Mouse (Mus musculus) activated CD4-positive, CD25-positive, alpha-beta regulatory T cell (primary cell): ENCODE measurements around the gene Krt77. TPM values are rescaled to one million over a fixed set of nuclear protein-coding genes. Genes with fewer than 3 reads are reported as not detected.

Source experiments
- polyA plus RNA-seq, 2 experiments: library from polyadenylated mRNA; unstranded; fragments of 100-300 nt; shearing (Covaris generic); gene quantifications; one replicate each; pipeline ENCODE4 v1.2.1; 2017

Krt77 gene
- not detected for polyA plus RNA-seq

DNA sequence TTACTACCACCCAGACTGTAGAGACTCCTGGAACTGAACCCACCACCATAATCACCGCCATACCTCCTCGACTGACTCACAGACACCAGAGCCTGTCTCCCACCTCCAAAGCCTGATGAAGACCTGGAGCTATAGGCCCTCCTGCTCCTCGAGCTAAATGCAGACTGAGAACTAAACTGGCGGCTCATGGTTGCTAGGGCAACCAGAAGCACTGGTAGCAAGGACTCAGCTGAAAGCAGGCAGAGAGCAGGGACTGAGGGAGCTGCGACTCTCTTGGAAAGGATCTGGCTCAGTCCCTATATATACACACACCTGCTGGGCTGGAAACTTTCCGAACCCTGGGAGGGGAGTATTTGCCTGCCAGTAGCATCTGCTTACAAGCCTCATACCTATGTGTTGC lies at the start of gene Krt77:
TSS of gene Krt77 (minus strand) at position 275 of the 400 bp plus-strand sequence.

DNA sequence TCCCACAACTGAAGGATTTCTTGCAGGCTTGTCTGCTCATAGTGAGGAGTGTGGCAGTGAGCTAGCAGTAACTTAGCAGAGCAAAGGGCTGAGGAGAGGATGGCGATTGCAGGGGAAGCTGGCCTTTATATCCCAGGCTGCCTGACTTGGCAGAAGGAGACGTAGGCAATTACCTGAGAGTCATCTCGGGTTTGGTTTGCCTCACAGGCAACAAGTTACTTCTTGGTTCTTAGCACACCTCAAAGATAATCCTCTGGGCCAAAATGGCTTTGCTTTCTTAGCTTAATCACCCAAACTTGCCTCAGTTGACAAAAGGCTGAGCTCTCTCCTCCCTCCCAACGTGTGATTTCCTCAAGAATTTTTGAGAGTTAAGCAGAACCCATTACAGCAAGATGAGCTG lies 23.3 kb upstream of the Krt77 start, which contains the start of gene Krt76:
TSS of gene Krt76 (minus strand) at position 101 of the 400 bp plus-strand sequence.

DNA sequence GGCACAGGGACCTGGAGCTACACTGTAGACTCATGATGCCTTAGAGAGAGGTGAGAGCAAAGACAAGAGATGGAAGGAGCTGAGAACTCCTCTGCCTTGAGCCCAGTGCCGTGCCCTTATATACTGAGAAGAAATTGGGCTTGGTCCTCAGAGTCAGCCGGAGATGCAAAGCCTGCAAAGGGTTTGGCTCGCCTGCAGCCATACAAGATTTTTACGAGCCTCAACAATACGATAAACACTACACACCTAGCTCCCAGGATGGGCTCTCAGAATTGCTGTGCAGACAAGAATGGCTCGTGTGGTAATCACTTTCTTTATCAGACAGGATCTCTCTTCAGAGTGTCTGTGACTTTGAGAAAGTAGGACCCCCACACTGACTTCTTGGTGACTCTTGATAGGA lies 18.8 kb downstream of the Krt77 start, which contains the start of gene Krt1:
TSS of gene Krt1 (minus strand) at position 101 of the 400 bp plus-strand sequence.

DNA sequence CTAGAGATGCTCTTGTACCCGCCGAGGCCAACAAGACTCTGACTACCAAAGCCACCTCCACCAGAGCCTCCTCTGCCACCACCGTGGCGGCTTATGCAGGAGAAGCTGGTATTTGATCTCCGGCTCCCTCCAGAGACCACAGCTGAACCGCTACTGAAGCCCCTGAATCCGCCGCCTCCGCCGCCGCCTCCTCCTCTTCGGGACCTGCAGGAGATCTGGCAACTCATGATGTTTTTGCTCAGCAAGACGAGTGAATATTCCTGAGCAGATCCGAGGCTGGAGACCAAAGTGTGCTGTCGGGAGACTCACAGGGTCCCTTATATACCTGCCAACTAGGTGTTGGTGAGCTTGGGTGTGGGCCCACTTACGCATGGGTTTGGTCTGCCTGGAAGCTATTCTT lies 51.6 kb downstream of the Krt77 start, which contains the start of gene Krt2:
TSS of gene Krt2 (minus strand) at position 295 of the 400 bp plus-strand sequence.

Other genes with a start within 250 kb of the Krt77 start
- gene Gm5414, start 241.5 kb downstream of the Krt77 start, polyA plus RNA-seq = not detected
- gene Gm5478, start 222.3 kb downstream of the Krt77 start, polyA plus RNA-seq = not detected
- gene Krt6b, start 189.4 kb downstream of the Krt77 start, polyA plus RNA-seq = under 1 TPM in 1 of 2 experiments, not detected in 1; 0.38 TPM
- not detected for gene Krt6a, start 175.4 kb downstream of the Krt77 start, polyA plus RNA-seq
- not detected for gene Krt5, start 156.8 kb downstream of the Krt77 start, polyA plus RNA-seq
- not detected for gene Krt71, start 126.6 kb downstream of the Krt77 start, polyA plus RNA-seq
- under 1 TPM in 1 of 2 experiments, not detected in 1; 0.23 TPM for gene Krt72, start 83.2 kb downstream of the Krt77 start, polyA plus RNA-seq
- under 1 TPM in 1 of 2 experiments, not detected in 1; 0.07 TPM for gene Krt73, start 67.4 kb downstream of the Krt77 start, polyA plus RNA-seq
- not detected for gene Krt2, start 51.5 kb downstream of the Krt77 start, polyA plus RNA-seq
- gene Krt1, start 18.9 kb downstream of the Krt77 start, polyA plus RNA-seq = under 1 TPM in 1 of 2 experiments, not detected in 1; 0.17 TPM
- gene Krt76, start 23.2 kb upstream of the Krt77 start, polyA plus RNA-seq = under 1 TPM in 1 of 2 experiments, not detected in 1; 0.10 TPM
- gene Krt4, start 55.0 kb upstream of the Krt77 start, polyA plus RNA-seq = under 1 TPM in 1 of 2 experiments, not detected in 1; 0.27 TPM
- not detected for gene Krt79, start 70.6 kb upstream of the Krt77 start, polyA plus RNA-seq
- not detected for gene Krt78, start 84.6 kb upstream of the Krt77 start, polyA plus RNA-seq
- under 1 TPM in 1 of 2 experiments, not detected in 1; 0.10 TPM for gene Krt8, start 134.8 kb upstream of the Krt77 start, polyA plus RNA-seq
- gene Krt18, start 158.5 kb upstream of the Krt77 start, polyA plus RNA-seq = 1 to 10 TPM; 1.0 to 2.4 TPM
- 10 to 100 TPM; 81.7 to 85.7 TPM for gene Eif4b, start 204.1 kb upstream of the Krt77 start, polyA plus RNA-seq
- gene Tns2, start 230.7 kb upstream of the Krt77 start, polyA plus RNA-seq = under 1 TPM; 0.23 to 0.81 TPM